ENCODE assay signal across 25 mouse cellular contexts in the genomic region with DNA sequence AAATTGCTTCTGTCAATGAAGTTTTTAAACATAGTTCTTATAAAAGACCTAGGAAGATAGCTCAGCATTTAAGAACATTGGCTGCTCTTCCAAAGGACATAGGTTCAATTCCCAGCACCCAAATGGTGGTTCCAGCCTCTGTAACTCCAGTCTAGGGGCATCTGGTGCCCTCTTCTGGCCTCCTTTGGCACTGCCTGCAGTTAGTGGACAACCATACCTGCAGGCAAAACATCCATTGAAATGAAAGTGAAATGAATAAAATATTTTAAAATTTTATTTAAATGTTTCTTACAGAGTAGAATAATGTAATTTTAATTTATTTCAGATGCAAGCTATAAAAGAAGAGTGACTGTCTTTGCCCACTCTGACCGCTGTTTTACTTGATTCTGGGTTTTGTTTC. TPM values are rescaled to one million over a fixed set of nuclear protein-coding genes. Genes with fewer than 3 reads are reported as not detected.
DNase-seq lines count a peak whose midpoint lies in the region; ATAC-seq and TF ChIP-seq lines count a peak whose summit lies in the region.
"Had no signal": no experiment of that assay in that cellular context is flagged by ENCODE, and none has a peak within 500 bp of the region (broad histone marks: within the 10 kb centered on the region; RNA-seq: fewer than 3 reads in every experiment).

No protein-coding gene starts in this region.

- no peaks in the 10 kb centered on the region for H3K9me3 ChIP-seq in stomach, postnatal 0 days (ENCODE audit: control insufficient read depth, low read length)
- H3K9me3 ChIP-seq: heart, embryonic 10.5 days; hindbrain, embryonic 10.5 days; limb, embryonic 15.5 days had no signal

- H3K9ac ChIP-seq in stomach, postnatal 0 days (ENCODE audit: low read length) = no peak overlapping the region
- H3K9ac ChIP-seq: limb, embryonic 15.5 days; liver, postnatal 0 days had no signal

- no peak for TF ChIP-seq EP300 in stomach, postnatal 0 days (optimal IDR thresholded peaks at IDR 0.05)

- DNase-seq in cerebellum, adult 2 months = no peak
- DNase-seq in layer of hippocampus, adult 2 months (ENCODE audit: low spot score in 2 of 2) = no peak
- no peak for DNase-seq in layer of hippocampus, adult 9-11 months
- DNase-seq in thymus, postnatal 4 days = peak; percentile 24
- no peak for DNase-seq in thymus, postnatal 10 days (ENCODE audit: low spot score in 2 of 2)
- no peak for DNase-seq in stomach, postnatal 0 days (ENCODE audit: low spot score)
- no peak for DNase-seq in MN1 (ENCODE audit: low spot score)
- DNase-seq: cerebellum, adult 9-10 months; gastrocnemius, postnatal 25 days; kidney, adult 9 months; liver, postnatal 0 days; spleen, adult 18-20 months had no signal

- no peaks in the 10 kb centered on the region; the same call in 1 of the 2 replicates for H3K36me3 ChIP-seq in stomach, postnatal 0 days (ENCODE audit: control insufficient read depth, insufficient read depth, low read length)

- peak; percentile 20; the same call in 1 of the 2 replicates for TF ChIP-seq CTCF in cerebellum, adult 2 months (IDR thresholded peaks at IDR 0.05; ENCODE audit: borderline replicate concordance, insufficient read depth, low read depth, low read length)
- TF ChIP-seq CTCF in layer of hippocampus, adult 2 months (conservative IDR thresholded peaks at IDR 0.05) = peak; percentile 56
- TF ChIP-seq CTCF in stomach, postnatal 0 days (IDR thresholded peaks at IDR 0.05; ENCODE audit: low read depth) = peak; percentile 43

- H3K4me1 ChIP-seq in cerebellum, adult 2 months (ENCODE audit: control insufficient read depth, insufficient read depth, low read length) = peaks cover 20% of the 10 kb centered on the region
- no peaks in the 10 kb centered on the region for H3K4me1 ChIP-seq in stomach, postnatal 0 days (replicated peaks; ENCODE audit: control insufficient read depth, insufficient read depth)
- H3K4me1 ChIP-seq: limb, embryonic 15.5 days had no signal

- H3K4me2 ChIP-seq in stomach, postnatal 0 days (replicated peaks; ENCODE audit: low read depth) = no peak overlapping the region
- H3K4me2 ChIP-seq: limb, embryonic 15.5 days had no signal

- WGBS in cerebellum, adult 2 months = 94% methylated on average over 1 of the region's 1 CpGs
- 90% methylated on average over 1 of the region's 1 CpGs for WGBS in stomach, postnatal 0 days

- no peak for TF ChIP-seq POLR2A in cerebellum, adult 2 months (IDR thresholded peaks at IDR 0.05; ENCODE audit: borderline replicate concordance, insufficient read depth, low read length)

- no peak for ATAC-seq in cerebellum, adult (ENCODE audit: insufficient number of reproducible peaks, low FRiP score, low TSS enrichment)
- no peak for ATAC-seq in stomach, postnatal 0 days (ENCODE audit: low FRiP score, low TSS enrichment)
- ATAC-seq: forebrain, embryonic 14.5 days; liver, postnatal 0 days had no signal

- no peaks in the 10 kb centered on the region for H3K27me3 ChIP-seq in cerebellum, adult 2 months (ENCODE audit: control insufficient read depth, insufficient read depth, low read length)
- H3K27me3 ChIP-seq in stomach, postnatal 0 days (ENCODE audit: control insufficient read depth, insufficient read depth, low read length) = no peaks in the 10 kb centered on the region
- H3K27me3 ChIP-seq: limb, embryonic 15.5 days had no signal

- H3K27ac ChIP-seq in cerebellum, adult 2 months (ENCODE audit: insufficient read depth, low read length) = no peak overlapping the region
- no peak overlapping the region for H3K27ac ChIP-seq in layer of hippocampus, adult 2 months
- no peak overlapping the region for H3K27ac ChIP-seq in stomach, postnatal 0 days (replicated peaks)
- H3K27ac ChIP-seq: heart, embryonic 10.5 days; hindbrain, embryonic 10.5 days; limb, embryonic 15.5 days had no signal

- H3K4me3 ChIP-seq in cerebellum, adult 2 months (replicated peaks; ENCODE audit: insufficient read depth, low read depth, low read length) = no peak overlapping the region
- no peak overlapping the region for H3K4me3 ChIP-seq in layer of hippocampus, adult 2 months
- H3K4me3 ChIP-seq in stomach, postnatal 0 days (ENCODE audit: low read depth, low read length) = no peak overlapping the region
- H3K4me3 ChIP-seq: heart, embryonic 10.5 days; hindbrain, embryonic 10.5 days; limb, embryonic 15.5 days had no signal

RNA-seq across cellular contexts. Expression of gene L1td1, which starts 36.5 kb away (rescaled TPM):
- polyA plus RNA-seq in cerebellum, adult 2 months (2012; rRNA removed) = 0.03 TPM in 1 of 2 replicates, not detected in the other
- total RNA-seq in layer of hippocampus, adult 2 months (2021) = not detected
- polyA plus RNA-seq in stomach, postnatal 0 days (2015; fragmentation: Nextera tagmentation; extraction: Ambion mirVana) = 0.10 TPM in 1 of 2 replicates, not detected in the other
- total RNA-seq: adrenal gland, adult 18-20 months; adrenal gland, postnatal 4 days; common myeloid progenitor, adult 5-6 weeks; gastrocnemius, postnatal 25 days; layer of hippocampus, postnatal 25 days; left cerebral cortex, postnatal 36 days had no signal
- polyA plus RNA-seq: heart, postnatal 0 days; hindbrain, embryonic 10.5 days; large intestine, adult 2 months; liver, postnatal 0 days; neural tube, embryonic 11.5 days had no signal
